Mouse (Mus musculus) adrenal gland, postnatal 36 days (tissue): ENCODE measurements around the gene Spsb4. TPM values are rescaled to one million over a fixed set of nuclear protein-coding genes. Genes with fewer than 3 reads are reported as not detected.

Experiments used
- DNase-seq, 2 experiments: peaks; one replicate each; pipeline ENCODE4 v3.0.0; 2021; ENCODE audit warnings: mixed read lengths in 1 of 2
- long read RNA-seq, 2 experiments: library from polyadenylated mRNA; stranded (forward); transcript quantifications; one replicate each; pipeline ENCODE4 v2.0.0; 2021; ENCODE audit warnings: borderline sequencing depth in 2 of 2
- total RNA-seq, 2 experiments: library from RNA; stranded (reverse); gene quantifications; 2 replicates each; pipeline ENCODE4 v1.2.3; 2021

Spsb4 gene
- under 1 TPM; 0.93 to 0.99 TPM for total RNA-seq
- long read RNA-seq, experiment 1, partial matches to known transcripts, result 1 of 3 reads
- long read RNA-seq, experiment 1, other reads (novel, unspliced or antisense), result 0 of 3 reads
- long read RNA-seq, experiment 2, partial matches to known transcripts, result 0 of 1 reads
- long read RNA-seq, experiment 2, other reads (novel, unspliced or antisense), result 0 of 1 reads

- DNase-seq, result peak; percentile 89
Observed at GRCm38 (mm10) chr9:97018677-97019147, at the start of gene Spsb4. TSS of gene Spsb4 (minus strand) at chr9:97018843.

- no peak for DNase-seq
Observed at GRCm38 (mm10) chr9:97067761-97068160, 49.1 kb upstream of the Spsb4 start.

DNA sequence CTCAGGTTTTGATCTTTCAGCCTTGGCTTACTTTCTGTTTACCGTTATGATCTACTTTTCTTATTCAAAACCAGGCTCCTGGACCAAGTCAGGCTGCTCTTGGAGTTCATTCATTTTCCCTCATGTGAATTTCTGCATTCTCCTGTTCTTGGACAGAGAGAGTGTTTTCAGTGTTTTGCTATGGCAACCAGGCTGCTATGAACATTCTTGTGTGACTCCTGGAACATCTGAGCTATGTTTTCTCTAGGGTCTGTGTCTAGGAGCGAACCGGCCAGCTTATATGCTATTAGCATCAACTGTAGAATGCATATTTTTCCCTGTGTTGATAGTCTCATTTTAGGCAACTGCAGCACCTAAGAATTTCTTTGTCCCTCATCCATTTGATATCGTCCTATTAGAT is 47.2 kb upstream of the Spsb4 start:
- DNase-seq, result no peak

DNA sequence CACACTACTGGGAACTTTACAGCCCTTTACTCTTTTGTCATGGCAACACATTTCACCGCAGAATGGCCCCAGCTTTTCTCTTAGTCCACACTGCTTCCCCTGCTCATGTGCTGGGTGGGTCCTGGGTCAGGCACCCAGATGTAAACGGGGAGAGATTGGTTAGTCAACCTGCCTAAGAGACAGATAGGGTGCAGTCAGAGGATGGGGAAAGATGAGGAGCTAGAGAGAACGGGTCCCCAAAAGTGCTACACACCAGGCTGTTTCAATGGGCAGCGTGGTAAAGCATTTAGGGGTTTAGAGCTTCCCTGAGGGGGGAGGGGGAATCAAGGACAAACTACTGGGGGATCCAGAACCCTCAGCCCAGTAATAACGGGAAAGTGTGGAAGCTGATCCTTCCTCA is 46.6 kb upstream of the Spsb4 start:
- DNase-seq, result no peak

DNA sequence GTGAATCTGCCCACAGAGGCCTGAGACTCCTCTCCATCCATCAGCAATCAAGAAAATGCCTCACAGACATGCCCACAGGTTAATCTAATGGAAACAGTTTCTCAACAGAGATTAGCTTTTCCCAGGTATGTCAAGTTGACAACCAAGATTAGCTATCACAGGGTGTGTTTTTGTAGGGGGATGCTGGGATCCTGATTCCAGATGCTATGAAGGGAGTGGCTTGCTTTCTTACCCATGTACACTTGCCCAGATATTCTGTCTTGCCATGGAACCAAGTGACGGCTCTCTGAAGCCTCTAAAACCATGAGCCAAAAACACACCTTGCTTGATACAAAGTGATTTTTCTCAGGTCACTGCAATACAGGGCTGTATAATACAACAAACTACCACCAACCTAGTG is 45.5 kb upstream of the Spsb4 start:
- DNase-seq, result no peak

- no peak for DNase-seq
Observed at GRCm38 (mm10) chr9:97061696-97062095, 43.1 kb upstream of the Spsb4 start.

GRCm38 (mm10) chr9:97056541-97057338 is 38.1 kb upstream of the Spsb4 start:
- peak; percentile 17 to 20 for DNase-seq

- DNase-seq, result no peak
Observed at GRCm38 (mm10) chr9:97055906-97056305, 37.3 kb upstream of the Spsb4 start.

- DNase-seq, result no peak
Observed at GRCm38 (mm10) chr9:97051176-97051575, 32.5 kb upstream of the Spsb4 start.

GRCm38 (mm10) chr9:97046240-97046639 is 27.6 kb upstream of the Spsb4 start:
- no peak for DNase-seq

DNA sequence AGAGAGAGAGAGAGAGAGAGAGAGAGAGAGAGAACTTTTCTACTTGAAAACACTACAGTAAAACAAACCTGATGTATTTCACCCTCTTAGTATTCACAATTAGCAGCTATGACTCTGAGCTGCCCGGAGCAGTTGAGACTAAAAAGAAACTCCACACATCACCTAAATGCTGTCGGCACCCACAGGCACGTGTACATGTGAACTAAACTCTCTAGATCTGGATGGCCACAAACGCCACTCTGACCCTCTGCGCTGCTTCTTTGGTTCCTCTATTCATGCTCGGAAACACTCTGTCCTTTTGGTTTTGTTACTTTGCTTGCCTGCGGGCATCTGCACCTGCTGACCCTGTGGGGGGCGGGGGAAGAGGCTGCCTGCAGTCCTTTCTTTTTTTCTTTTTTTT is 23.0 kb upstream of the Spsb4 start:
- DNase-seq, result no peak

DNA sequence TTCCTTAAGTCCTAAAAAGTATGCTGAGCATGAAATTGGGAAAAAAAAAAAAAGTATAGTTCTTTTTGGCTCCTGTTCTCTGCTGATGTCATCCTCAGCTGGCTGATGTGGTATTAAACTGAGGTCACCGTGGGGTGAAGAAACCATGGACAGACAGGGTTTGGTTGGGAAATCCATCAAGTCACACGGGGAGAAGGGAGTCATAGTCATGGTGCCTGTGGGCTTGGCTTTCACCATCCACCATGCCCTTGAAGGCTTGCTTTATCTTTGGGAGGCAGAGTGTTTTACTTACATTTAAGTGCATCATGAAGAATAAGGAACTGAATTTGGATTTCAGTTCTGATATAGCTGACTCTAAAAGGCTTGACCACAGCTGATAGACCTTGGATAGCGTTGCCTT is 19.4 kb upstream of the Spsb4 start:
- DNase-seq, result peak in 1 of 2 experiments; percentile 10

DNA sequence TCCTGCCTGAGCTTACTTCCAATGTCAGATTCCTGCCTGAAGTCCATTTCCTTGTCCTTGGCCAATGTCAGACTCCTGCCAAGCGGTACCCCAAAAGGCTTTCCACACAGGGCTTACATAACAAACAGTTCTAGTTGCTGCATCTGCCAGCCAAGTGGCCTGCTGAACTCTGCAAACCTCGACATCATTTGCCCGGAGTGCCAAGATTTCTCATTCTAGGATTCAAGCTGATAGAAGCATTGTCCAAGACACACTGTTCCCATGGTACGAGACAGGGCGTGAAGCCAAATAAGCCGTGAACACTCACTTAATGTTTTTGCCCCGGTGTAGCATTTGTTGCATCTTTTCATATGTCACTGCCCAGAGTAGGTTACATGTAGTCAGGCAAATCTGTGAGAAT is 18.0 kb upstream of the Spsb4 start:
- DNase-seq, result no peak

GRCm38 (mm10) chr9:97027361-97027760 is 8.7 kb upstream of the Spsb4 start:
- DNase-seq, result no peak

DNA sequence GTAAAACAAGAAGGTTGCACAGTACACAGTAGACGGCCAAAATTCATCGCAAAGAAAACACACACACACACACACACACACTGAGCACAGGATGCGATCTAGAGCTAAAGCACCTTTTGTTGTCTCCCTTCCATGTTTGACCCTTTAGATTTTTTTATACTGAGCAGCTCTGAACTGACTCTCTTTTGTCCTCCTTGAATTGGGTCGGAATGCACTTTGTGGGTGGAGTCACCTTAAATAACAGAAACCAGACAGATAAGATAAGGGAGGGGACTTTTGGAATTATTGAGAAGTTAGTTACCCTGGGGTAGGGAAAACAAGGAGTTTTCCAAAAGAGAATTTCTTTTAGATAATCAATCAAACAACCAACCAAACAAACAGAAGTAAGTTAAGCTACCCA is 7.4 kb upstream of the Spsb4 start:
- no peak for DNase-seq

- DNase-seq, result no peak
Observed at GRCm38 (mm10) chr9:97024451-97024850, 5.8 kb upstream of the Spsb4 start.

DNA sequence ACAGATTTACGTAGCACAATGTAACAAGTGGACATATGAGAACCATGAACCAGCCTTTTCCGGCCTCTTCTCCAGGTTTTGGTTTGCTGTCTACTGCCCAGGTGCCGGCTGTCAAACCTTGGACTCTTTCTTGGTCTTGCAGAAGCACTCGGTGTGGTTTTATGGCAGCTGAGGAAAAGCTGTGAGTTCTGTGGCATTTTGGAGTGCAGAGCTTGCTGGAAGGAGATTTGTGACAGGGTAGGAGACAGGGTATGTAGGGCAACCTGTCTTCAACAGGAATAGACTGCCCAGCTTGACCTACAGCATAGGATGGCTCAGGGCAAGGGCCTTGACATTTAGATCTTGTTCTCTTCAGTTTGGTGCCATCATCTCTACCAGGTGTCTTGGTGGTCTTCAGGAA is 4.3 kb upstream of the Spsb4 start:
- DNase-seq, result no peak

DNA sequence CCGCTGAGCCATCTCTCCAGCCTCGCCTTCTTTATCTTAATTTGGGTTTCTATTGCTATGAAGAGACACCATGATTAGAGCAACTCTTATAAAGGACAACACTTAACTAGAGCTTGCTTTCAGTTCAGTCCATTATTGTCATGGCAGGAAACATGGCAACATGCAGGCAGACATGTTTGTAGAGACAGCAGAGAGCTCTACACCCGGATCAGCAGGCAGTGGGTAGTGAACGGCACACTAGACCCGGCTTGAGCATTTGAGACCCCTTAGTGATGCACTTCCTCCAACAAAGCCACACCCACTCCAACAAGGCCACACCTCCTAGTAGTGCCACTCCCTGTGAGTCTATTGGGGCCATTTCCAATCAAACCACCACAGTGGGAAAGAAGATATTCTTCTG is 3.7 kb upstream of the Spsb4 start:
- no peak for DNase-seq

DNA sequence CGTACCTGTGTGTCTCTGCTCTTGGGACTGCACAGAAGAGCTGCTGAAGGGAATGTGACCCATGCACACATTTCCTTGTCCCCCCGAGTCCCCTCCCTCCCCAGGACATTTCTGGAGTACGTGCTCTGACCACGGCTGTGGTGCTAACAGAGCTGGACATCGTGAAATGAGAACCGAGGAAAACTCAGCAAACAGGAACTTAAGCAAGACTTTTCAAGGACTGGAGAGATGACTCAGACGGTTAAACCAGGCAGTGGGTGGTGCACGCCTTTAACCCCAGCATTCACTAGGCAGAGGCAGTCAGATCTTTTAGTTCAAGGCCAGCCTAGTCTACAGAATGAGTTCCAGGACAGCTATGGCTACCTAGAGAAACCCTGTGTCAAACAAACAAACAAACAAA is 1.5 kb upstream of the Spsb4 start:
- peak; percentile 10 to 12 for DNase-seq

DNA sequence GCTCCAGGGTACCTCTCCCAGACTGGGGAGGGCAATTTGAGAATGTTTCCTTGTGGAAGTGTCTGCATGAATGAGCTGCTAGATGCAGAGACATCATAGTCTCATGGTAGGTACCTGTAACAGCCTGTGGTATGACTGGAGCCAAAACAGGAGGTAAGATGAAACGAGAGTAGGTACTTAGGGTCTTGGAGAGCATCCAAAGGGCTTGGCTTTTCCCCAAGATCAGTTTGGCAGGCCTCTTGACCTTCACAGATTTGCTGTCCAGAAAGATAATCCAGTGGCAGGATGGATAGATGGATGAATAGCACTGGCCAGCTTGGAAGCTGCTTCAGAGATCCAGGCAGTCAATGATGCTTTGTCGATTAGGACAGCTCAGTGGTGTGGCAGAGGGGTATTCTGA is 1.0 kb upstream of the Spsb4 start:
- no peak for DNase-seq

DNA sequence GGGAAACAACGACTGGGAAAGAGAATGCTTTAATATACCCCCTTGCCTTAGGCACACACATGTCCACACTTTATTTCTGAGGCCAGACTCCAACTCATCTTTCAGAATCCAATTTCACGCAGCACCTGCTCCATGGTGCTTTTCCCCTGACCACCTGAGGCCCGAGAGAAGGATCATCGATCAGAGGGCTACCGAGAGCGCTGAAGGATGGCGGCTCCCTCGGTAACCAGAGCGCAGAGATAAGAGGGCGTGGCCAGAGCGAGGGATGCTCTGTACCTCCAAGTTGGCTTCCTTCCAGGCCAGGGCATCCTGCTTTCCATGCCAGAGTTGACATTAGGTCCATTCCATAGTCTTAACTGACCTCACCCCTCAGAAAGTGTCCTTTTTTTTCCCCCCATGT is 588 bp upstream of the Spsb4 start:
- no peak for DNase-seq

DNA sequence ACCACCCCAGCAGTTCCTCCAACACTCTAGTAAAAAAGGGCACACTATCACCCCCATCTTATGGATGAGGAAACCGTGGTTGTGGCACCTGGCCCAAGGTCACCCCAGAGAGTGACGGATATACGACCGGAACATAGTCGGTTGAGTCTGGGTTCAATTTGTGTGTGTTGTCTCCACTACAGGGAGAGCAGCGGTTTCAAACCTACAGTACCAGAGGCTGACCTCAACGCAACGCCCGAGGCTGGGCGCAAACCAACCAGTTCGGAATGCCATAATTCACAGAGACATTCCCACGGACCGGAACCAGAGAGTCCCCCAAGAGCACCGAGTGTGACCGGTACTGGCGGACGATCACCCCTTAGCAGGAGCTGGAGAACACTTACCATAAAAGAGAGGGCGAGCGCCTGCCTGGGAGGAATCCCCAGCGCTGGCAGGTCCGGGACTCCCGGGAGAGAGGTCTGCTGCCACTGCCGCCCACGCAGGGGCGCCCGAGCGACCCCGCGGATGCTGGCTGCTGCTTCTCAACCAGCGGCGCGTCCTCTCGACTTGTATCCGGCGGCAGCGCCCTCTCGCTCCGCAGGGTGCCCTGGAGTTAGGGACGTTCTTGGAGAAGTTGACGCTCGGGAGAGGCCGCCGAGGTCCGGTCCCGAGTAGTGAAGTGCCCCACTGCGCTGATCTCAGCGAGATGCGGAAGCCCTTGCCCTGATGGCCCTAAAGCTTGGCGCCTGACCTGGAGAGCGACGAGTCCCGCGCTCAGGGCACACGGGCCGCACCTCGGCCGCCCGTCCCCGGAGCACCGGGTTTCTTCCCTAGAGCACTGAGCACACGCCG is 617 bp downstream of the Spsb4 start:
- DNase-seq, result peak; percentile 65 to 71
